Mouse (Mus musculus): ENCODE data around the gene Vasp.

DNA sequence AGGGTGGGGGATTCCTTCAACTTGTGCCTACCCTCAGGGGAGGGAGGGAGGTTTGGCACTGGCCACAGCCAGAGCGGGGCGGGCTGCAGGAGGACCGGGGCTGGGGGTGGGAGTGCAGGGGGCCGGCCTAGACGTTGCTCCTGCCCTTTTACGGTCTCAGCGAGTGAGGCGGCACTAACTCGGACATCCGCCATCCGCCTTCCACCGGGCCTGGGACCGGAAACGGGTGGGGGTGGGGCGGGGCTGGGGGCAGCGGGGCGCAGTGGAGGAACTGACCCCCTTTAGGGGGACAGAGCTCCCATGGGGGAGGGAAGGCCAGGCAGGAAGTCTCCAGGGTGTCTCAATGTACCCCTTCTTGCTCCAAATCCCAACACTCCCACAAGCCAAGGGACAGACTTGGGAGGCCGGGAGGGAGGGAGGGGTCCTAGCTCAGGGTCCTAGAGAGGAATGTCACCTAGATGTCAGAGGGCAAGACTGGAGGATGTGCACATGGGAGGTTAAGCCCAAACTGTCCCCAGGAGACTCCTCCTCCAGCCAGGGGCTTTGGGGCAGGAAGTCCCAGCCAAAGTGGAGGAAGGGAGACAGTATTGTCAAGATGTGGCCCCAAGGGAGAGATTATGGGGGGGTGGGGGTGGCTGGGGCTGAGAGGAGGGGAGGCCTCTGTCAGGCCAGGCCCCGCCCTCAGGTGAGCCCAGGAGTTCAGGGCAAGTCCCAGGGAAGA is 1.7 kb downstream of the Vasp start:
- TF ChIP-seq CTCF (IDR thresholded peaks at IDR 0.05; ENCODE audit: low read depth, low read length) = no peak
- no peak for TF ChIP-seq TAL1 (conservative IDR thresholded peaks at IDR 0.05; ENCODE audit: low read depth, low read length)
- TF ChIP-seq GATA1 (IDR thresholded peaks at IDR 0.05; ENCODE audit: borderline replicate concordance, low read length) = no peak
- TF ChIP-seq POLR2AphosphoS5 (IDR thresholded peaks at IDR 0.05; ENCODE audit: insufficient replicate concordance, low read depth, low read length) = no peak
- TF ChIP-seq GATA2 (IDR thresholded peaks at IDR 0.05; ENCODE audit: borderline replicate concordance, low read depth, low read length) = no peak

Measured in G1E (cell line).